Mouse (Mus musculus): Measurements from ENCODE around the gene Uvrag.

- TF ChIP-seq EP300 (IDR thresholded peaks at IDR 0.05; ENCODE audit: low read depth in 1 of 2, low read length in 2 of 2), result no peak
- no peak for TF ChIP-seq MYC (IDR thresholded peaks at IDR 0.05; ENCODE audit: low read depth, low read length)
- no peak for TF ChIP-seq POLR2A (IDR thresholded peaks at IDR 0.05; ENCODE audit: control insufficient read depth in 1 of 2, insufficient read depth in 1 of 2, low read depth in 1 of 2, low read length in 2 of 2, poor library complexity in 1 of 2)
- no peak for TF ChIP-seq RCOR1 (IDR thresholded peaks at IDR 0.05; ENCODE audit: low read depth, low read length)
- no peak for TF ChIP-seq TAL1 (IDR thresholded peaks at IDR 0.05; ENCODE audit: low read length)
- no peak for TF ChIP-seq CTCF (IDR thresholded peaks at IDR 0.05 in 2 of 3, conservative IDR thresholded peaks at IDR 0.05 in 1 of 3; ENCODE audit: control insufficient read depth in 1 of 3, insufficient read depth in 1 of 3, low read depth in 2 of 3, low read length in 3 of 3, poor library complexity in 1 of 3, severe bottlenecking in 1 of 3)
- no peak for TF ChIP-seq HCFC1 (IDR thresholded peaks at IDR 0.05; ENCODE audit: low read depth, low read length)
- no peak for TF ChIP-seq KAT2A (conservative IDR thresholded peaks at IDR 0.05; ENCODE audit: low read depth, low read length)
- no peak for TF ChIP-seq NRF1 (IDR thresholded peaks at IDR 0.05; ENCODE audit: insufficient read depth, low read depth, low read length, poor library complexity, severe bottlenecking)
These were observed 205.2 kb downstream of the Uvrag start for GRCm38 (mm10) chr7:98935757-98936156.
